Mouse (Mus musculus): Measurements from ENCODE around the gene Tmem246. TPM values are rescaled to one million over a fixed set of nuclear protein-coding genes. Genes with fewer than 3 reads are reported as not detected.
A peak's percentile ranks its signal among the peaks of the same experiment; 100 is the strongest.

Gene Tmem246
- polyA plus RNA-seq, 2 experiments = 28.4 to 37.0 TPM

GRCm38 (mm10) chr4:49616924-49617323 lies 19.2 kb upstream of the Tmem246 start:
- no peaks in the 10 kb centered on the region for H3K9me3 ChIP-seq (ENCODE audit: control insufficient read depth, low read length)
- no peak overlapping the region for H3K27ac ChIP-seq (replicated peaks; ENCODE audit: low read depth, low read length)
- no peaks in the 10 kb centered on the region for H3K4me1 ChIP-seq (ENCODE audit: control insufficient read depth, insufficient read depth, low read length)
- no peak overlapping the region for H3K9ac ChIP-seq (ENCODE audit: low read depth, low read length, severe bottlenecking)
- H3K27me3 ChIP-seq (ENCODE audit: control insufficient read depth, insufficient read depth, low read length) = no peaks in the 10 kb centered on the region
- H3K4me2 ChIP-seq (replicated peaks; ENCODE audit: low read depth, low read length, severe bottlenecking) = no peak overlapping the region
- DNase-seq (ENCODE audit: low spot score) = no peak
- WGBS = 89% methylated on average over 10 of the region's 10 CpGs
- no peak overlapping the region for H3K4me3 ChIP-seq (replicated peaks; ENCODE audit: low read length)
- TF ChIP-seq POLR2A (IDR thresholded peaks at IDR 0.05; ENCODE audit: borderline replicate concordance, extremely low read depth, insufficient read depth, insufficient read length) = no peak
- H3K36me3 ChIP-seq (ENCODE audit: control insufficient read depth, insufficient read depth, low read length) = no peaks in the 10 kb centered on the region
- no peak for ATAC-seq (ENCODE audit: low FRiP score, low read depth)

DNA sequence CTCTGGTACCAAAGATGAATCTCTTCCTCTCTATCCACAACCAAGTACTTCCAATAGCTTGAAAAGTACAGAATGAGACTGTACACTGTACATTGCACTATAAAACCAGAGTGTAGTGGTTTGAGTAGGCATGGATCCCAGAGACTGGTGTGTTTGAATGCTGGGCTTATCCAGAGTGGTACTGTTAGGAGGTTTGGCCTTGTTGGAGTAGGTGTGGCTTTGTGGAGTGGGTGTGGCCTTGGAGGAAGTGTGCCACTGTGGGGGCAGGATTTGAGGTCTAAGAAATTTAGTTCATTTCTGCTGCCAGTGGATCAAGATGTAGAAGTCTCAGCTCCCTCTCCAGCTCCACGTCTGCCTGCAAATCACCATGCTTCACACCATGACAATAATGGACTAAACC lies 7.8 kb upstream of the Tmem246 start:
- Histone ChIP-seq H3K9ac (ENCODE audit: low read depth, low read length, severe bottlenecking) (no peak overlapping the region), H3K36me3 (ENCODE audit: control insufficient read depth, insufficient read depth, low read length) (no peaks in the 10 kb centered on the region), H3K27ac (replicated peaks; ENCODE audit: low read depth, low read length) (no peak overlapping the region), H3K4me1 (ENCODE audit: control insufficient read depth, insufficient read depth, low read length) (no peaks in the 10 kb centered on the region), H3K4me2 (replicated peaks; ENCODE audit: low read depth, low read length, severe bottlenecking) (no peak overlapping the region), H3K4me3 (replicated peaks; ENCODE audit: low read length) (no peak overlapping the region), H3K27me3 (ENCODE audit: control insufficient read depth, insufficient read depth, low read length) (no peaks in the 10 kb centered on the region), H3K9me3 (ENCODE audit: control insufficient read depth, low read length) (no peaks in the 10 kb centered on the region)
- DNase-seq (ENCODE audit: low spot score) = no peak
- ATAC-seq (ENCODE audit: low FRiP score, low read depth) = no peak
- no peak for TF ChIP-seq POLR2A (IDR thresholded peaks at IDR 0.05; ENCODE audit: borderline replicate concordance, extremely low read depth, insufficient read depth, insufficient read length)
- WGBS = 86% methylated on average over 1 of the region's 1 CpGs

GRCm38 (mm10) chr4:49604616-49605015 lies 6.9 kb upstream of the Tmem246 start:
- DNase-seq (ENCODE audit: low spot score) (no peak), ATAC-seq (ENCODE audit: low FRiP score, low read depth) (no peak)
- Histone ChIP-seq H3K27ac (replicated peaks; ENCODE audit: low read depth, low read length) (no peak overlapping the region), H3K9ac (ENCODE audit: low read depth, low read length, severe bottlenecking) (no peak overlapping the region), H3K4me3 (replicated peaks; ENCODE audit: low read length) (no peak overlapping the region), H3K36me3 (ENCODE audit: control insufficient read depth, insufficient read depth, low read length) (no peaks in the 10 kb centered on the region), H3K4me1 (ENCODE audit: control insufficient read depth, insufficient read depth, low read length) (no peaks in the 10 kb centered on the region), H3K27me3 (ENCODE audit: control insufficient read depth, insufficient read depth, low read length) (no peaks in the 10 kb centered on the region), H3K9me3 (ENCODE audit: control insufficient read depth, low read length) (no peaks in the 10 kb centered on the region), H3K4me2 (replicated peaks; ENCODE audit: low read depth, low read length, severe bottlenecking) (no peak overlapping the region)
- no peak for TF ChIP-seq POLR2A (IDR thresholded peaks at IDR 0.05; ENCODE audit: borderline replicate concordance, extremely low read depth, insufficient read depth, insufficient read length)
- WGBS = 83% methylated on average over 5 of the region's 5 CpGs

- ATAC-seq (ENCODE audit: low FRiP score, low read depth) (no peak), DNase-seq (ENCODE audit: low spot score) (no peak)
- no peak overlapping the region for H3K27ac ChIP-seq (replicated peaks; ENCODE audit: low read depth, low read length)
- H3K4me2 ChIP-seq (replicated peaks; ENCODE audit: low read depth, low read length, severe bottlenecking) = no peak overlapping the region
- 57% methylated on average over 1 of the region's 1 CpGs for WGBS
- no peaks in the 10 kb centered on the region for H3K36me3 ChIP-seq (ENCODE audit: control insufficient read depth, insufficient read depth, low read length)
- no peak overlapping the region for H3K9ac ChIP-seq (ENCODE audit: low read depth, low read length, severe bottlenecking)
- H3K27me3 ChIP-seq (ENCODE audit: control insufficient read depth, insufficient read depth, low read length) = no peaks in the 10 kb centered on the region
- no peak overlapping the region for H3K4me3 ChIP-seq (replicated peaks; ENCODE audit: low read length)
- no peak for TF ChIP-seq POLR2A (IDR thresholded peaks at IDR 0.05; ENCODE audit: borderline replicate concordance, extremely low read depth, insufficient read depth, insufficient read length)
- H3K9me3 ChIP-seq (ENCODE audit: control insufficient read depth, low read length) = no peaks in the 10 kb centered on the region
- H3K4me1 ChIP-seq (ENCODE audit: control insufficient read depth, insufficient read depth, low read length) = no peaks in the 10 kb centered on the region
Measured at GRCm38 (mm10) chr4:49604016-49604546, 6.4 kb upstream of the Tmem246 start.

DNA sequence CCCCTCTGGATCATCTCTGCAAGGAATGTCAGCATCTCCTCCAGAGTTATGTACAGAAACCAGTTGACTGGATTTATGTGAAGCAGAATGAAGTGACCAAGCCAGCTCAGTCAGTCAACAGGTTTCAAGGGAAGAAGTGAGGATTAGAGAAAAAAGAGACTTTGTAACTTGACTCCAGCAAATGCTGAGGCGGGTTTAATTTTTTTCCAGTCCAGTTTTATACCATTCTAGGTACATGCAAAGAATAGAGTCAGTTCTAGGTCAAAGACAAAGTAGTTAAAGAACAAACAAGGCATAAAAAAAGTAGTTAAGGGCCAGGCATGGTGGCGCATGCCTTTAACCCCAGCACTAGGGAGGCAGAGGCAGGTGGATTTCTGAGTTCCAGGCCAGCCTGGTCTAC lies 5.5 kb upstream of the Tmem246 start:
- ATAC-seq (ENCODE audit: low FRiP score, low read depth) (no peak), DNase-seq (ENCODE audit: low spot score) (no peak)
- H3K4me3 ChIP-seq (replicated peaks; ENCODE audit: low read length) = no peak overlapping the region
- H3K9me3 ChIP-seq (ENCODE audit: control insufficient read depth, low read length) = no peaks in the 10 kb centered on the region
- H3K36me3 ChIP-seq (ENCODE audit: control insufficient read depth, insufficient read depth, low read length) = no peaks in the 10 kb centered on the region
- peaks cover 4% of the 10 kb centered on the region; the same call in 1 of the 2 replicates for H3K4me1 ChIP-seq (ENCODE audit: control insufficient read depth, insufficient read depth, low read length)
- H3K27ac ChIP-seq (replicated peaks; ENCODE audit: low read depth, low read length) = no peak overlapping the region
- no peak overlapping the region for H3K4me2 ChIP-seq (replicated peaks; ENCODE audit: low read depth, low read length, severe bottlenecking)
- H3K27me3 ChIP-seq (ENCODE audit: control insufficient read depth, insufficient read depth, low read length) = no peaks in the 10 kb centered on the region
- no peak overlapping the region for H3K9ac ChIP-seq (ENCODE audit: low read depth, low read length, severe bottlenecking)
- TF ChIP-seq POLR2A (IDR thresholded peaks at IDR 0.05; ENCODE audit: borderline replicate concordance, extremely low read depth, insufficient read depth, insufficient read length) = no peak
- WGBS = 57% methylated on average over 2 of the region's 2 CpGs

DNA sequence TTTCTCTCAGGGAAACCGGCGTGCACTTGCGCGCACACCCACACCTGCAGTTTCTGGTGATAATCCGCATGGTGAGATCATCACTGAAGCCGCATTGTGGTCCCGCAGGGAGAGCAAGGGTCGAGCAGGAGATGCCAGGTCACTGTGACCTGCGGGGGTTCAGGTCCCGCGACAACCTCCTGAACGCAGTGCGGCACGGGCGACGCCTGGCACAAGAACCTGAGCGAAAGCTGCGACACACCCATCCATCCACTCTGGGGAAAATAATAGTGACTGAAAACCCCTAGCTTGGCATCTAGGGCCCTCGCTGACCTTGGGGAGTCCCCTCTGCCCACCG lies 862 bp downstream of the Tmem246 start:
- Histone ChIP-seq H3K4me2 (replicated peaks; ENCODE audit: low read depth, low read length, severe bottlenecking) (peak overlapping the region; percentile 82), H3K27me3 (ENCODE audit: control insufficient read depth, insufficient read depth, low read length) (no peaks in the 10 kb centered on the region), H3K9ac (ENCODE audit: low read depth, low read length, severe bottlenecking) (peak overlapping the region; percentile 78), H3K9me3 (ENCODE audit: control insufficient read depth, low read length) (no peaks in the 10 kb centered on the region), H3K36me3 (ENCODE audit: control insufficient read depth, insufficient read depth, low read length) (no peaks in the 10 kb centered on the region), H3K4me3 (replicated peaks; ENCODE audit: low read length) (peak overlapping the region; percentile 83), H3K27ac (replicated peaks; ENCODE audit: low read depth, low read length) (peak overlapping the region; percentile 77; the same call in 1 of the 2 replicates), H3K4me1 (ENCODE audit: control insufficient read depth, insufficient read depth, low read length) (peaks cover 6% of the 10 kb centered on the region; the same call in 1 of the 2 replicates)
- WGBS = under 1% methylated on average over 19 of the region's 20 CpGs
- ATAC-seq (ENCODE audit: low FRiP score, low read depth) (no peak; the same call in 1 of the 2 replicates), DNase-seq (ENCODE audit: low spot score) (no peak)
- no peak for TF ChIP-seq POLR2A (IDR thresholded peaks at IDR 0.05; ENCODE audit: borderline replicate concordance, extremely low read depth, insufficient read depth, insufficient read length)
